Mouse (Mus musculus): ENCODE data around the gene Tmem131l. TPM values are rescaled to one million over a fixed set of nuclear protein-coding genes. Genes with fewer than 3 reads are reported as not detected.

Tmem131l gene
- polyA plus RNA-seq, 1 experiment, result 57.5 TPM

DNA sequence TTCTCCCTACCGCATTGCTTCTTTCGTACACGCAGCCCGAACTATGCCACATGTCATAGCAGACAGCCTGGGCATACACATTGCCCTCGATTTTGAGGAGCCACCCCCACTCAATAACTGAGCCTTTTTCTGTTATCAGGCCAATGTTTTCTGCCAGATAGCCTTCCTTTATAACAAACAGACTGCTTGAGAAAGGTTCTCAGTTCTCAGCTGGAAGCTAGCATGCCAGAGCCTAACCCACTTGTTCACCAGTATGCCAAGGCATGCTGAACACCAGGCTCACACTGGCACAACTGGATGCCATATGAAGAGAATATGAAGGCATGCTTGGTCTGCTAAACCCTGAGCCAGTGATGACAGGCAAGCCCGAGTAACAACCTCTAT is 17.8 kb downstream of the Tmem131l start:
- H3K4me3 ChIP-seq (ENCODE audit: insufficient read depth, low read length), result no peak overlapping the region
- peak overlapping the region; percentile 56; the same call in 1 of the 2 replicates for H3K27ac ChIP-seq (ENCODE audit: insufficient read depth, low read depth, low read length)
- TF ChIP-seq CTCF (IDR thresholded peaks at IDR 0.05; ENCODE audit: low read depth, low read length) (no peak), POLR2A (IDR thresholded peaks at IDR 0.05; ENCODE audit: borderline replicate concordance, low read depth, low read length) (no peak)
- peaks cover 24% of the 10 kb centered on the region for H3K4me1 ChIP-seq (ENCODE audit: control insufficient read depth, insufficient read depth, low read length)

DNA sequence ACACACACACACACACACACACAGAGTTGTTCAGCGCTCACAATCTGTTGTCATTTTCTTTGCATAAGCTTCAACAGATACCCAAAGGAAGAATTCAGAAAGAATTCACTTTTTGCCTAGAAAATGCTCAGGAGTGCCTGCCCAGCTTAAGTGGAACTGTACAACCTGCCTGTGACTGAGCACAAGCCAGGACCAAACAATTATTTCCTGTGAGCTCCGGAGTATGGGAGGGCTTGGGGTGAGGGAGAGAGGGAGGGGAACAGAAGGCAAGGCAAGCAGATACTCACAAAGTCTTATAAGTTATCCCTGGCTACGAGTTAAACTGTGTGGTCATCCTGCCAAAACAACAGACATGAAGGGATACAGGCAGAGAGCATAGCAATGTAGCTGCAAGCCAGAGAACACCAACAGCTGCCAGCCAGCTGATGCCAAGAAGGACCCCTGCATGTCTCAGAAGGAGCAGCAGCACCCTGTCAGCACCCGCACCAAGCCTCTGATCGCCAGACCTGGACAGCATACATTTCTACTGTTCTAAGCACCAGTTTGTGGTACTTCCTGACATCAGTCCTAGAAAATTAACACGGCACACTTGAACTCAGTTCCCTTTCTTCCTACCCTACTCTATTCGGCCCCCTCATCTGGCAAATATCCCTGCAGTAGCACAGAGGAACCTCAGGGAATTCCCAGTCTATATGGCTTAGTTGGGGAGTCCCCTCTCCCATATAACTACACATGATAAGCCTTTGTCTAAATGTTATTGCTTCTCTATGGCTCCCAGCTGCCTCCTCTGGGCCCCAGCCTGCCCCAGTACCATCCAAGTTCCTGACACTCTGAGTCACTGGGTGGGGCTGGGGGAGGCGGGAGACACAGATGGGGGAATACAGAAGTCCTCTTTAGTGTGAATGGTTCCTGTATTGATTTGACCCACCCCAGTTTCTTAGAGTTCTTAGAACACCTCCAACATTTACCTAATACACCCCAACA is 18.5 kb downstream of the Tmem131l start:
- TF ChIP-seq CTCF (IDR thresholded peaks at IDR 0.05; ENCODE audit: low read depth, low read length), result no peak
- TF ChIP-seq POLR2A (IDR thresholded peaks at IDR 0.05; ENCODE audit: borderline replicate concordance, low read depth, low read length), result no peak
- H3K27ac ChIP-seq (ENCODE audit: insufficient read depth, low read depth, low read length), result 0 out of 2 replicates have a peak overlapping the region, but pooled peaks have one; percentile 56
- H3K4me1 ChIP-seq (ENCODE audit: control insufficient read depth, insufficient read depth, low read length), result peaks cover 24% of the 10 kb centered on the region
- H3K4me3 ChIP-seq (ENCODE audit: insufficient read depth, low read length), result no peak overlapping the region

- TF ChIP-seq CTCF (IDR thresholded peaks at IDR 0.05; ENCODE audit: low read depth, low read length), result no peak
- TF ChIP-seq POLR2A (IDR thresholded peaks at IDR 0.05; ENCODE audit: borderline replicate concordance, low read depth, low read length), result no peak
- H3K27ac ChIP-seq (ENCODE audit: insufficient read depth, low read depth, low read length), result no peak overlapping the region
- peaks cover 27% of the 10 kb centered on the region for H3K4me1 ChIP-seq (ENCODE audit: control insufficient read depth, insufficient read depth, low read length)
- no peak overlapping the region for H3K4me3 ChIP-seq (ENCODE audit: insufficient read depth, low read length)
Measured at GRCm38 (mm10) chr3:84020528-84020927, 19.4 kb downstream of the Tmem131l start.

DNA sequence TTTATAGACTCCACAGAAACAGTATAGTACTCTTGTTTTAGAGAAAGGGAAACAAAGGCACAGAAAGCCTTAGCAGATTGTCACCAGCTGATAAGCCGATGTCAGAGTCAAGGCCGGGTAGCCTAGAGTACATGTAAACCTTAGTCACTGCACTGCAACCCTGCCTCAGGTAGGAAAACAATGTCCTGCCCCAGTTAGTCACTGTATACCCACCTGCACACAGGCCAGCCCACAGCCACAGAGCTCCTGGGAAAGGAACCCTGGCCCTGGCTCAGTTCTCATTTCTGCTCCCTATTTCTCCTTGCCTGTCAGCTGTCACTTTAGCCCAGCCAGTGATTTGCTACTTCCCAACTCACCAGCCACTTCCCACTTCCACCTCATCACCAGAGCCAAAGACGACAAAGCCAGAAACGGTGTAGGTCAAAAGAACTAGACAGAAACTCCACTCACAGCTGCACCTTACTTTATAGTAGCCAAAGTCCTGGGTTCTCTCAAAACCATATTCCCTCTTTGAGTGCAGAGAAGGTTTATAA is 24.4 kb downstream of the Tmem131l start:
- Histone ChIP-seq H3K4me3 (ENCODE audit: insufficient read depth, low read length) (no peak overlapping the region), H3K4me1 (ENCODE audit: control insufficient read depth, insufficient read depth, low read length) (peaks cover 7% of the 10 kb centered on the region), H3K27ac (ENCODE audit: insufficient read depth, low read depth, low read length) (no peak overlapping the region)
- TF ChIP-seq CTCF (IDR thresholded peaks at IDR 0.05; ENCODE audit: low read depth, low read length) (no peak), POLR2A (IDR thresholded peaks at IDR 0.05; ENCODE audit: borderline replicate concordance, low read depth, low read length) (no peak)

- TF ChIP-seq CTCF (IDR thresholded peaks at IDR 0.05; ENCODE audit: low read depth, low read length), result no peak
- no peak for TF ChIP-seq POLR2A (IDR thresholded peaks at IDR 0.05; ENCODE audit: borderline replicate concordance, low read depth, low read length)
- H3K27ac ChIP-seq (ENCODE audit: insufficient read depth, low read depth, low read length), result no peak overlapping the region
- peaks cover 10% of the 10 kb centered on the region for H3K4me1 ChIP-seq (ENCODE audit: control insufficient read depth, insufficient read depth, low read length)
- H3K4me3 ChIP-seq (ENCODE audit: insufficient read depth, low read length), result no peak overlapping the region
Measured at GRCm38 (mm10) chr3:84010995-84011663, 28.8 kb downstream of the Tmem131l start.

- Histone ChIP-seq H3K27ac (ENCODE audit: insufficient read depth, low read depth, low read length) (no peak overlapping the region), H3K4me3 (ENCODE audit: insufficient read depth, low read length) (no peak overlapping the region), H3K4me1 (ENCODE audit: control insufficient read depth, insufficient read depth, low read length) (0 out of 2 replicates have a peak, but pooled peaks cover 3% of the 10 kb centered on the region)
- TF ChIP-seq POLR2A (IDR thresholded peaks at IDR 0.05; ENCODE audit: borderline replicate concordance, low read depth, low read length) (no peak), CTCF (IDR thresholded peaks at IDR 0.05; ENCODE audit: low read depth, low read length) (no peak)
Measured at GRCm38 (mm10) chr3:84005989-84006388, 34.0 kb downstream of the Tmem131l start.

DNA sequence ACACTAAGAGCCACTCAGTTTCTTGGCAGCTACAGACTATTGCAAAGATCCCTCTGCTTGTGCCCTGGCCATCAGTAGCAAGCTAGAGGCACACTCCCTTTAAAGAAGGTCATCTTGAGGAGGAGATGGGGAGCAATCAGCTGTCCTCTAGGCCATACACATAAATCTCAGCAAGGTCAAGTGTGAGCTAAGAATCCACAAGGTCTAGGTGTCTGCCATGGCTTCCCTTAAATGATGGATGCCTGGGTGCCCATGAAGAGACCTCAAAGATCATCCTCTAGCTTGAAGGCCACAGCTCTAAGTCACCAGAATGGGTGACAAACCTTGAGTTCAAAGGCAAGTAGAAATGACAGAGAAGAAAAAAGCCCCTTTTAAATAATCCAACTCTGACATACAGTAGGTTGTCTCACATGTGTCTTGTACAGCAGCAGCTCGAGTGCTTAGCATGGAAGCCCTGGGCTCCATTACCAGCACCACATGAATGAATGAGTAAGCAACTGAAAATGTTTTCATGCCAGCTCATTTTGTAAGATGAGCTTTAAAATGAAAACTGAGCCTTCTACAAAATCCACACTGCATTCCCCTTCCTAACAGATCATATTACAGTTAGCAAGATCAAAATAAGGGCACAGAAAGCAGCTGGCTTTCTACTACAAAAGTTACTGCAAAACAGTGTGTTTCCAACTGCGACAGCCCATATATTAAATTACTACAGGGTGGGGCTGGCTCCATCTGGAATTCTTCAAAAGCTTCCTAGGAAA is 35.5 kb downstream of the Tmem131l start:
- no peak for TF ChIP-seq POLR2A (IDR thresholded peaks at IDR 0.05; ENCODE audit: borderline replicate concordance, low read depth, low read length)
- TF ChIP-seq CTCF (IDR thresholded peaks at IDR 0.05; ENCODE audit: low read depth, low read length), result no peak
- no peak overlapping the region for H3K4me3 ChIP-seq (ENCODE audit: insufficient read depth, low read length)
- H3K27ac ChIP-seq (ENCODE audit: insufficient read depth, low read depth, low read length), result no peak overlapping the region
- 0 out of 2 replicates have a peak, but pooled peaks cover under 1% of the 10 kb centered on the region for H3K4me1 ChIP-seq (ENCODE audit: control insufficient read depth, insufficient read depth, low read length)

GRCm38 (mm10) chr3:84002433-84003090 is 37.4 kb downstream of the Tmem131l start:
- Histone ChIP-seq H3K4me3 (ENCODE audit: insufficient read depth, low read length) (no peak overlapping the region), H3K4me1 (ENCODE audit: control insufficient read depth, insufficient read depth, low read length) (peaks cover 4% of the 10 kb centered on the region), H3K27ac (ENCODE audit: insufficient read depth, low read depth, low read length) (no peak overlapping the region)
- TF ChIP-seq POLR2A (IDR thresholded peaks at IDR 0.05; ENCODE audit: borderline replicate concordance, low read depth, low read length) (no peak), CTCF (IDR thresholded peaks at IDR 0.05; ENCODE audit: low read depth, low read length) (no peak)

DNA sequence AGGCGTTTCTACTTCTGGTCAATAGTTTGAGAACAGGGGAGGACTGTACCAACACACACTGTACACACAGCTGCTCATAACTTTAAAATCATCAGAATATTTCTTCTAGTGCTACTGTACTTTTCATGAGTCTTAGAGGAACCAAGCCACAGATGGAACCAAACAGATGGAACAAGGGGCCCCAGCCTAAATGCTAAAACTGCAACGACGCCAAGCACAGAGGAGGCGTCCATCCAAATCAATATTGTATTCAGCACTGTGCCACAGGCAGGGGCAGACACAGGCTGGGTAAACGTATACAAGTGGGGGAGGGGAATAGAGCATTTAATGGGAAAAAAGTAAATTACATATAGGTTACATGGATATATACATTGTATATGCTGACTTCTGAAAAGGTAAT is 42.4 kb downstream of the Tmem131l start:
- TF ChIP-seq POLR2A (IDR thresholded peaks at IDR 0.05; ENCODE audit: borderline replicate concordance, low read depth, low read length) (no peak), CTCF (IDR thresholded peaks at IDR 0.05; ENCODE audit: low read depth, low read length) (no peak)
- no peak overlapping the region for H3K4me3 ChIP-seq (ENCODE audit: insufficient read depth, low read length)
- no peak overlapping the region for H3K27ac ChIP-seq (ENCODE audit: insufficient read depth, low read depth, low read length)
- peaks cover 19% of the 10 kb centered on the region for H3K4me1 ChIP-seq (ENCODE audit: control insufficient read depth, insufficient read depth, low read length)
